Mouse (Mus musculus) gastrocnemius, postnatal 14 days (tissue): ENCODE results near the gene Cyp27b1. TPM values are rescaled to one million over a fixed set of nuclear protein-coding genes. Genes with fewer than 3 reads are reported as not detected.
"Not testable (repeated sequence)": the region's sequence is repeated elsewhere in the genome, so short reads cannot be mapped to it uniquely, and the experiment has no call there.

Experiments
- DNase-seq: peaks from one replicate; pipeline ENCODE4 v3.0.0; 2021; ENCODE audit warnings: mixed read lengths
- intact Hi-C: fragments of 180-260 bp; cut with DNase I; formaldehyde crosslinking; loops from one replicate; pipeline ENCODE4 v1.15.1; 2025; ENCODE audit warnings: low total_unique reads
- total RNA-seq, 2 experiments: library from RNA; stranded (reverse); gene quantifications; 2 replicates each; pipeline ENCODE4 v1.2.3; 2021

Cyp27b1 gene
- total RNA-seq, 2 experiments from 2014 or later = 0.10 to 0.16 TPM

- intact Hi-C loops = no loop called here
Measured at GRCm38 (mm10) chr10:127048608-127049394, 751 bp downstream of the Cyp27b1 start.

GRCm38 (mm10) chr10:127049395-127050118, 1.5 kb downstream of the Cyp27b1 start:
- intact Hi-C loops = no loop called here

More at GRCm38 (mm10) chr10:127048608-127049394, 751 bp downstream of the Cyp27b1 start:
- no peak for DNase-seq

GRCm38 (mm10) chr10:127050119-127050474, 2.0 kb downstream of the Cyp27b1 start:
- DNase-seq = no peak
- intact Hi-C loops = no loop called here

More at GRCm38 (mm10) chr10:127049395-127050118, 1.5 kb downstream of the Cyp27b1 start:
- no peak for DNase-seq

- DNase-seq = no peak
- intact Hi-C loops = no loop called here
Measured at GRCm38 (mm10) chr10:127054646-127055045, 6.6 kb downstream of the Cyp27b1 start.

- intact Hi-C loops = no loop called here
- DNase-seq = no peak
Measured at GRCm38 (mm10) chr10:127055406-127055805, 7.4 kb downstream of the Cyp27b1 start.

GRCm38 (mm10) chr10:127056490-127056889, 8.4 kb downstream of the Cyp27b1 start:
- intact Hi-C loops = no loop called here
- DNase-seq = no peak

GRCm38 (mm10) chr10:127058161-127058560, 10.1 kb downstream of the Cyp27b1 start:
- DNase-seq = peak; percentile 74
- intact Hi-C loops = no loop called here

- DNase-seq = no peak
- intact Hi-C loops = no loop called here
Measured at GRCm38 (mm10) chr10:127058708-127059107, 10.7 kb downstream of the Cyp27b1 start.

GRCm38 (mm10) chr10:127059174-127059967, 11.3 kb downstream of the Cyp27b1 start:
- intact Hi-C loops = no loop called here
- no peak for DNase-seq

GRCm38 (mm10) chr10:127059968-127060916, 12.2 kb downstream of the Cyp27b1 start, which contains the start of gene March9:
TSS of gene March9 (minus strand) at chr10:127060184.
- intact Hi-C loops = no loop called here
- peak; percentile 43 for DNase-seq

GRCm38 (mm10) chr10:127061085-127061484, 13.0 kb downstream of the Cyp27b1 start:
- intact Hi-C loops = no loop called here
- no peak for DNase-seq

GRCm38 (mm10) chr10:127061513-127061912, 13.5 kb downstream of the Cyp27b1 start:
- intact Hi-C loops = no loop called here
- DNase-seq = no peak

- DNase-seq, intact Hi-C loops: not testable (repeated sequence)
Measured at GRCm38 (mm10) chr10:127062101-127062500, 14.1 kb downstream of the Cyp27b1 start.

GRCm38 (mm10) chr10:127062503-127062902, 14.5 kb downstream of the Cyp27b1 start:
- intact Hi-C loops = no loop called here
- DNase-seq = no peak

- DNase-seq = peak; percentile 98
- intact Hi-C loops = no loop called here
Measured at GRCm38 (mm10) chr10:127063239-127063872, 15.3 kb downstream of the Cyp27b1 start, which contains the start of gene Cdk4. TSS of gene Cdk4 (plus strand) at chr10:127063534.

- intact Hi-C loops = no loop called here
- DNase-seq = no peak
Measured at GRCm38 (mm10) chr10:127063913-127064870, 16.1 kb downstream of the Cyp27b1 start.

GRCm38 (mm10) chr10:127065981-127066380, 17.9 kb downstream of the Cyp27b1 start:
- intact Hi-C loops = no loop called here
- no peak for DNase-seq
